Mouse (Mus musculus): Measurements from ENCODE around the gene Camta1.

Camta1 gene

DNA sequence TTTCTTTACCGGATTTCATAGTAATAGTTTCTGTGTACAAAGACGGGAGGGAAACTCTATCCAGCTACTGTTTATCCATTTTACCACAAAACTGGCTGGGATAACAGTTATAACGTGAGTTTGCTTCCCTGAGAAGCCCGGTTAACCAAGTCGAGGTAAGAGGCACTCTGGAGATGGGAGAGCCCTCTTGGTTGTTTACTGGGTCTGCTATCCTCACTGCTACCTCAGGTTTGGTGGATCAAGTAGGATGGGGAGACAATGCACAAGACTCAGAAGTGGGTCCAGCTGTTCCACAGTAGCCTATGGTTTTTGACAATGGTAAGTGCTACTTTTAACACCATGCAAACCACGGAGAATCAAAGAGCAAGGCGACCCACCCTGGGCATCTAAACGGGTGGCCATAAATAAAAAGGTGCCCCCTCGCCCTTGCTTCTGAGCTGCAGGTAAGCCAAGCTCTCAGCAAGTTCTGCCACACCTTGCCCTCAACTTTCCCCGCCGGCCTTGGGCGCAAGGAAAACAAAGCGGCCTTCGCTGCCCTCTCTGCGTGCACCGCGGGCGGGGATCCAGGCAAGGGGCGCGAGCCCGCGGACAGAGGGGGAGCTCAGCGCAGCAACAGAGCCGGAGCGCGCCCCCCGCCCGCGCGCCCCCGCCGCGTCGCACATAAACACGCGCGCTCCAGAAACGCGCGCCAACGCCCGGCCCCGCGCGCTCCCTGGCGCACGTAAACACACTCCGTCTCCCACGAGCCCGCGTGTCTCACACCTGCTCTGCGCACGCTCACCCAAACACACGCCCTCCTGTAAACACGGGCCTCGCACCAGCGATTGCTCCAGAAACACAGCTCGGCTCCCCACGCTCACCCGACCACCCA is 754.3 kb downstream of the Camta1 start:
- Histone ChIP-seq H3K27me3 (ENCODE audit: insufficient read depth, low read length) (peaks cover 25% of the 10 kb centered on the region), H3K4me1 (replicated peaks; ENCODE audit: low read depth, low read length) (peaks cover 55% of the 10 kb centered on the region), H3K36me3 (ENCODE audit: insufficient read depth, low read length) (no peaks in the 10 kb centered on the region), H3K4me3 (replicated peaks; ENCODE audit: low read length) (peak overlapping the region; percentile 86), H3K9me3 (ENCODE audit: low read length) (no peaks in the 10 kb centered on the region)
- no peak for TF ChIP-seq POU5F1 (IDR thresholded peaks at IDR 0.05; ENCODE audit: borderline replicate concordance, low read length)
- no peak for TF ChIP-seq CTCF (conservative IDR thresholded peaks at IDR 0.05; ENCODE audit: low read length)
- no peak for TF ChIP-seq NANOG (IDR thresholded peaks at IDR 0.05; ENCODE audit: borderline replicate concordance, low read length)

DNA sequence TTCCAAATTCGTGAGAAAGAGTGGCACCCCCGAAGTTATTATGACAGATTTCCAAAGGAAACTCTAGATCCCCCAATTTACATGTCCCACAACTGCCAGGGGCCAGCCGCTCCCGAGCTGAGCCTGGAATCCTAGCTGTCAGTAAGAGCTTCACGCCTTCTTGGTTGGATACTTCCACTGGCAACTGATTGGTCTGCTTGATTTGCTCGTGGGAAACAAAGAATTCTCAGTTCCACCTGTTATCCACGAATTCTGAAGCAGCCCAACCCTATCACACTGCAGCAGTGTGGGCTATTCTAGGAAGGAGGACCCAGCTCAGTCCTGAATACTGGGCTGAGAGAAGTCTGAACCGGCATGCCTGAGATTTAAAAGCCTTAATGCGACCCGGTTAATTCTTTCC is 755.2 kb downstream of the Camta1 start:
- Histone ChIP-seq H3K4me3 (replicated peaks; ENCODE audit: low read length) (no peak overlapping the region), H3K9me3 (ENCODE audit: low read length) (no peaks in the 10 kb centered on the region), H3K36me3 (ENCODE audit: insufficient read depth, low read length) (no peaks in the 10 kb centered on the region), H3K27me3 (ENCODE audit: insufficient read depth, low read length) (peaks cover 25% of the 10 kb centered on the region), H3K4me1 (replicated peaks; ENCODE audit: low read depth, low read length) (peaks cover 46% of the 10 kb centered on the region)
- no peak for TF ChIP-seq NANOG (IDR thresholded peaks at IDR 0.05; ENCODE audit: borderline replicate concordance, low read length)
- TF ChIP-seq CTCF (conservative IDR thresholded peaks at IDR 0.05; ENCODE audit: low read length) = no peak
- TF ChIP-seq POU5F1 (IDR thresholded peaks at IDR 0.05; ENCODE audit: borderline replicate concordance, low read length) = no peak

GRCm38 (mm10) chr4:151105886-151106285 is 755.8 kb downstream of the Camta1 start:
- H3K36me3 ChIP-seq (ENCODE audit: insufficient read depth, low read length) = no peaks in the 10 kb centered on the region
- H3K27me3 ChIP-seq (ENCODE audit: insufficient read depth, low read length) = peaks cover 25% of the 10 kb centered on the region
- TF ChIP-seq POU5F1 (IDR thresholded peaks at IDR 0.05; ENCODE audit: borderline replicate concordance, low read length) (no peak), NANOG (IDR thresholded peaks at IDR 0.05; ENCODE audit: borderline replicate concordance, low read length) (no peak), CTCF (conservative IDR thresholded peaks at IDR 0.05; ENCODE audit: low read length) (no peak)
- no peak overlapping the region for H3K4me3 ChIP-seq (replicated peaks; ENCODE audit: low read length)
- H3K4me1 ChIP-seq (replicated peaks; ENCODE audit: low read depth, low read length) = peaks cover 41% of the 10 kb centered on the region
- H3K9me3 ChIP-seq (ENCODE audit: low read length) = no peaks in the 10 kb centered on the region

DNA sequence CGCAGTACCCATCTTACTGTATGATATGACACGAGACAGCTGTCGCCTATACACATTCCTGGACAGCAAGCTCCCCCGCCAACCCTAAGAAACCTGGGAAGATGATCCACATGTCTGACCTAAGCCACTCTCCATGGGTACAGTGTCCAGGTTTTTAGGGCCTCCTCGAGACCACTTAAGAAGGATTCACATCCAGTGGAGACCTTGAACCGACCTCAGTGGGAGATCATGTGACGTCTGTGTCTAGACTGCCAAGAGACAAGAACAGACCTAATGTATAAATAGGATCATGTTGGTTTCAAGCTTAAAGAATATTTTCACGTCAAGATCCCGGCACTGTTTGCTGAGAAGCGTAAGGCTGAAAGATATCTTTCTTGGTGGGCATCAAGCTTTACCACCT is 757.5 kb downstream of the Camta1 start:
- Histone ChIP-seq H3K36me3 (ENCODE audit: insufficient read depth, low read length) (no peaks in the 10 kb centered on the region), H3K4me1 (replicated peaks; ENCODE audit: low read depth, low read length) (peaks cover 33% of the 10 kb centered on the region), H3K9me3 (ENCODE audit: low read length) (no peaks in the 10 kb centered on the region), H3K4me3 (replicated peaks; ENCODE audit: low read length) (no peak overlapping the region), H3K27me3 (ENCODE audit: insufficient read depth, low read length) (peaks cover 16% of the 10 kb centered on the region)
- TF ChIP-seq POU5F1 (IDR thresholded peaks at IDR 0.05; ENCODE audit: borderline replicate concordance, low read length) (no peak), NANOG (IDR thresholded peaks at IDR 0.05; ENCODE audit: borderline replicate concordance, low read length) (no peak), CTCF (conservative IDR thresholded peaks at IDR 0.05; ENCODE audit: low read length) (no peak)

DNA sequence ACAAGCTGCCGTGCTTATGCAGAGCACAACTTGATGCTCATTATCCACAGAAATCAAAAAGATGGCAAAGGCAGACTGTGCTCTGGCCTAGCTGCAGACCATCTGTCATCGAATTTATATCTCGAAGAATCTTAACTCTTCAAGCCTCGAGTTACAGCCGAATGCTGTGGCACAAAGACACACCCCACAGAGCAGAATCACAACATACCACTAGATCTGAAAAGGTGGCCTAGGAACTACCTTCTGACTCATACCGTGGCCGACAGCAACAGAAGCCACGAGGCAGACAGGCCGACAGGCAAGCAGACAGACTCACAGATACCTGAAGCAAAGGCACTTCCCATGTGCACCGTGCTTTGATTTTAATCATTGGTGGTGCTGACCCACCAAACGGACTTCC is 758.0 kb downstream of the Camta1 start:
- no peak for TF ChIP-seq POU5F1 (IDR thresholded peaks at IDR 0.05; ENCODE audit: borderline replicate concordance, low read length)
- TF ChIP-seq CTCF (conservative IDR thresholded peaks at IDR 0.05; ENCODE audit: low read length) = no peak
- TF ChIP-seq NANOG (IDR thresholded peaks at IDR 0.05; ENCODE audit: borderline replicate concordance, low read length) = no peak
- Histone ChIP-seq H3K9me3 (ENCODE audit: low read length) (no peaks in the 10 kb centered on the region), H3K4me3 (replicated peaks; ENCODE audit: low read length) (no peak overlapping the region)

DNA sequence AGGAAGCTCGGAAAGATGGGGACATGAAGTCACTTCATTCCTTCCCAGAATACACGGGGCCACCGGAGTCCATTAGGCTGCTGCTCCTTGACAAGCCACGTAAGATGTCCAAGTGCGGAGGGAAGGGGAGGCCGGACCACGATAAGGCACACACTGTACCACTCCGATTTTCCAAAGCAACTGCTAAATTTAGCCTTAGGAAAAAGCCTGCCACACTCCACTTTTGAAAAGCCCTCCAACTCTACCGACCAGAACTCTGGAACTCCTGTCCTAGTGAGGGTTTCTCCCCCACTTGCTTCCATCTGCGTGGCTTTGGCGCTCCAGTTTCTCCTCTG is 764.6 kb downstream of the Camta1 start:
- no peaks in the 10 kb centered on the region for H3K27me3 ChIP-seq (ENCODE audit: insufficient read depth, low read length)
- no peaks in the 10 kb centered on the region; the same call in 1 of the 2 replicates for H3K36me3 ChIP-seq (ENCODE audit: insufficient read depth, low read length)
- H3K4me1 ChIP-seq (replicated peaks; ENCODE audit: low read depth, low read length) = peaks cover 39% of the 10 kb centered on the region
- H3K4me3 ChIP-seq (replicated peaks; ENCODE audit: low read length) = no peak overlapping the region
- H3K9me3 ChIP-seq (ENCODE audit: low read length) = no peaks in the 10 kb centered on the region
- TF ChIP-seq NANOG (IDR thresholded peaks at IDR 0.05; ENCODE audit: borderline replicate concordance, low read length) = no peak
- TF ChIP-seq POU5F1 (IDR thresholded peaks at IDR 0.05; ENCODE audit: borderline replicate concordance, low read length) = no peak
- TF ChIP-seq CTCF (conservative IDR thresholded peaks at IDR 0.05; ENCODE audit: low read length) = no peak

More for the DNA sequence above, 758.0 kb downstream of the Camta1 start:
- Histone ChIP-seq H3K4me1 (replicated peaks; ENCODE audit: low read depth, low read length) (peaks cover 29% of the 10 kb centered on the region), H3K36me3 (ENCODE audit: insufficient read depth, low read length) (no peaks in the 10 kb centered on the region), H3K27me3 (ENCODE audit: insufficient read depth, low read length) (peaks cover 16% of the 10 kb centered on the region)

- peaks cover 39% of the 10 kb centered on the region for H3K4me1 ChIP-seq (replicated peaks; ENCODE audit: low read depth, low read length)
- no peaks in the 10 kb centered on the region; the same call in 1 of the 2 replicates for H3K36me3 ChIP-seq (ENCODE audit: insufficient read depth, low read length)
- no peaks in the 10 kb centered on the region for H3K9me3 ChIP-seq (ENCODE audit: low read length)
- H3K27me3 ChIP-seq (ENCODE audit: insufficient read depth, low read length) = no peaks in the 10 kb centered on the region
- TF ChIP-seq POU5F1 (IDR thresholded peaks at IDR 0.05; ENCODE audit: borderline replicate concordance, low read length) (no peak), NANOG (IDR thresholded peaks at IDR 0.05; ENCODE audit: borderline replicate concordance, low read length) (no peak), CTCF (conservative IDR thresholded peaks at IDR 0.05; ENCODE audit: low read length) (no peak)
- no peak overlapping the region for H3K4me3 ChIP-seq (replicated peaks; ENCODE audit: low read length)
Measured at GRCm38 (mm10) chr4:151096334-151097103, 765.2 kb downstream of the Camta1 start.

DNA sequence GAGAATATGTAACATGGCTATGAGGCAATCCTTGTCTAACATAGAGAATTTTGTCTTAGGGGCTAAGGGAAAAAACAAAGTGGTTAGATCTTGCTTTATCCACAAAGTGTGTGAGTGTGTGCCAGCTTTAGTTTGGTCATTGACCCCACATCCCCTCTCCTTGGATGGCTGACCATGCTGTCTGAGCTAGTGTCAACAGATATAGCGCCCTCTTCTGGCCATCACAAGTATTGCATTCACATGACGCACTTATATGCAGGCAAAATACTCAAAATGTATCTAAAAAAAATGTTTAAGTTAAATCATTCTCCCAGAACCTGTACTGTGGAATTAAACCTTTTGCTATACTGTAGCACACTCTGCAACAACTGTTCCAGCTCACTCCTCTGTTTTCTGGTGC is 766.5 kb downstream of the Camta1 start:
- Histone ChIP-seq H3K9me3 (ENCODE audit: low read length) (no peaks in the 10 kb centered on the region), H3K4me1 (replicated peaks; ENCODE audit: low read depth, low read length) (peaks cover 41% of the 10 kb centered on the region), H3K36me3 (ENCODE audit: insufficient read depth, low read length) (no peaks in the 10 kb centered on the region; the same call in 1 of the 2 replicates), H3K27me3 (ENCODE audit: insufficient read depth, low read length) (no peaks in the 10 kb centered on the region), H3K4me3 (replicated peaks; ENCODE audit: low read length) (no peak overlapping the region)
- no peak for TF ChIP-seq POU5F1 (IDR thresholded peaks at IDR 0.05; ENCODE audit: borderline replicate concordance, low read length)
- no peak for TF ChIP-seq NANOG (IDR thresholded peaks at IDR 0.05; ENCODE audit: borderline replicate concordance, low read length)
- peak; percentile 85 for TF ChIP-seq CTCF (conservative IDR thresholded peaks at IDR 0.05; ENCODE audit: low read length)
